Mouse (Mus musculus) A20 (cell line): Measurements from ENCODE around the gene Gm14444.
"Not testable (repeated sequence)": the region's sequence is repeated elsewhere in the genome, so short reads cannot be mapped to it uniquely, and the experiment has no call there.

ENCODE experiments used
- DNase-seq: peaks from one replicate; pipeline ENCODE4 v3.0.0-alpha.2; 2011; ENCODE audit warnings: low read depth, low spot score

Gm14444 gene

DNA sequence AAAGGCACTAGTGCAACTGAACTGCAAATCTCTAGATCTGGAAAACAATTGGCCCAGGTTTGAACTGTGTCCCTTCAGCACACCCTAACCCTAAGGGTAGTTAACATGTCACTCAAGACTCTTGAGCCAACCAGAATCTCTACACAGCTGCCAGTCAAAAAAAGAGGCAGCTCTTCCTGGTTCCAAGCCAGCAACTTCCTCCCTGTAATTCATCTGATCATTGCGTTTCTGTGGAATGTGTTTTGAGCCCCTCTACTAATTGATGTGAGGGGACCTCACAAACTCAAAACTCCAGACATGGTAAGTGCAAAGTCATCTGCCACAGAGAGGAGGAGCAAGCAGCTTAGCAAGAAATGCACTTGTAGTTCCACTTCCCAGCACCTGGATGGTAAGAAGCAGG lies at the start of gene Gm14444:
Gm14444 (plus strand) TSS at position 220 of the 400 bp plus-strand sequence.
- not testable (repeated sequence) for DNase-seq

DNA sequence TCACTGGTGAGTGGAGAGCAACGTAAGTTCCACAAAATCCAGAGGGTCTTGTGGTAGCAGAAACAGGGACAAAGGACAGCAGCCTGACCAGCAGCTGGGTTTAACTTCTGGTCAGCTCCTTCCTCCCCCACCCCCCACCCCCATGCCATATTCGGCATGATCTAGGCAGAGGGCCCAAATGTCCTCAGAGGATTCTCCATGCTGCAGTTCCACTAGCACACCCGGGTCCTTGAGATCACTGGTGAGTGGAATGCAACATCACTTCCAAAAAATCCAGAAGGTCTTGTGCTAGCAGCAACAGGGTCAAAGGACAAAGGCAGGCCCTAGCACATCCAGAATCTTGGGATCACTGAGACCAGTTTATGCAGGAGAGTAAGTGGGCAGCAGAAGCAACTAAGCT lies 44.6 kb upstream of the Gm14444 start:
- DNase-seq: not testable (repeated sequence)

DNA sequence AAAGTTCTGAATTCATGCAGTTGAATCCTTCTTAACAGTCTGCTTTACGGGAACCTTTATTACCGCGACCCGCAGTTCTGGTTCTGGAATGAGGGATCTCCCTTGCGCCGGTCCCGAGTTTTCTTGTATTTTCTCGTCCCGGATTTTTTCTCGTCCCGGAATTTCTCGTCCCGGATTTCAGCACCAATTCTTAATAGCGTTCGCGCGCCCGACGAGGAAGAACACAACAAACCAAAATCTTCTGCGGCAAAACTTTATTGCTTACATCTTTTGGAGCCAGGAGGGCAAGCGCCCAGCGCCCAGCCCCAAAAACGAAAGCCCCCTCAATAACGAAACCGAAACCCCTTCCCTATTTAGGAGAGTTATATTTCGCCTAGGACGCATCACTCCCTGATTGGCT lies 34.2 kb downstream of the Gm14444 start:
- not testable (repeated sequence) for DNase-seq

DNA sequence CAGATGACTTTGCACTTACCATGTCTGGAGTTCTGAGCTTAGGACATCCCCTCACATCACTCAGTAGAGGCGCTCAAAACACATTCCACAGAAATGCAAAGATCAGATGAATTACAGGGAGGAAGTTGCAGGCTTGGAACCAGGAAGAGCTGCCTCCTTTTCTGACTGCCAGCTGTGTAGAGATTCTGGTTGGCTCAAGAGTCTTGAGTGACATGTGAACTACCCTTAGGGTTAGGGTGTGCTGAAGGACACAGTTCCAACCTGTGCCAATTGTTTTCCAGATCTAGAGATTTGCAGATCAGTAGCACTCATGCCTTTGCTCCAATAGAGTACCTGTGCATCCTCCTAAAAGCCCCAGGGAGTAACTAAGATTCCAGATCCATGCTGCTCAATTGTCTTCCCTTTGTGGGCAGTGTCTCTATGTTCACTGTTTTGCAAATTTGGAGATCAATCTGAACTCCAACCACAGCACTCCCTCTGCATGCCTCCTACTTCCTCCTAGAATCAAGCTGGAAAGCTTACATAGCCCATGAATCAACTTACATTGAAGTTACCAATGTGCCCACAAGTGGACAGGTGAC lies 57.7 kb downstream of the Gm14444 start, which contains the start of gene Gm14393:
Gm14393 (minus strand) TSS at position 101 of the 581 bp plus-strand sequence.
- not testable (repeated sequence) for DNase-seq
